Mouse (Mus musculus) forebrain, embryonic 11.5 days (tissue): ENCODE results near the gene Hoxa3. TPM values are rescaled to one million over a fixed set of nuclear protein-coding genes. Genes with fewer than 3 reads are reported as not detected.
A peak's percentile ranks its signal among the peaks of the same experiment; 100 is the strongest.

Experiments
- ATAC-seq: fragments of 200-750 bp; cut with Nextera tagmentation; replicated peaks from 2 replicates; pipeline ENCODE4 v1.8.0; 2017; ENCODE audit warnings: moderate TSS enrichment; ENCODE audit not compliant: low FRiP score
- DNase-seq: peaks from one replicate; pipeline ENCODE4 v3.0.0-alpha.2; 2017; ENCODE audit warnings: low spot score
- H3K27ac ChIP-seq: fragments of 300-500 bp; sonication (generic); 2 replicates; pipeline ENCODE4 v1.5.1; 2014; ENCODE audit warnings: low read depth, low read length
- H3K27me3 ChIP-seq: fragments of 300-500 bp; sonication (generic); 2 replicates; pipeline ENCODE4 v1.6.1; 2014; ENCODE audit warnings: mild to moderate bottlenecking, low read length, mixed read lengths; ENCODE audit not compliant: control insufficient read depth, insufficient read depth
- H3K36me3 ChIP-seq: fragments of 300-500 bp; sonication (generic); 2 replicates; pipeline ENCODE4 v1.6.1; 2014; ENCODE audit warnings: mild to moderate bottlenecking, low read length, moderate library complexity, mixed read lengths; ENCODE audit not compliant: control insufficient read depth, insufficient read depth
- H3K4me1 ChIP-seq: fragments of 300-500 bp; sonication (generic); replicated peaks from 2 replicates; pipeline ENCODE4 v1.6.1; 2014; ENCODE audit warnings: low read length, mixed read lengths; ENCODE audit not compliant: control insufficient read depth, insufficient read depth
- H3K4me2 ChIP-seq: fragments of 300-500 bp; sonication (generic); 2 replicates; pipeline ENCODE4 v1.6.1; 2014; ENCODE audit warnings: low read depth, mild to moderate bottlenecking, low read length, moderate library complexity, mixed read lengths; ENCODE audit not compliant: severe bottlenecking
- H3K4me3 ChIP-seq: fragments of 300-500 bp; sonication (generic); 2 replicates; pipeline ENCODE4 v1.5.1; 2014; ENCODE audit warnings: low read depth, low read length
- H3K9ac ChIP-seq: fragments of 300-500 bp; sonication (generic); 2 replicates; pipeline ENCODE4 v1.6.1; 2014; ENCODE audit warnings: low read length
- H3K9me3 ChIP-seq: fragments of 300-500 bp; sonication (generic); 2 replicates; pipeline ENCODE4 v1.6.1; 2016; ENCODE audit warnings: low read length, mixed read lengths; ENCODE audit not compliant: control insufficient read depth
- WGBS: fragments of 180-500 bp; shearing (Covaris S2); extraction: QIAGEN DNeasy Blood & Tissue Kit; methylation state at CpG from one replicate; pipeline ENCODE4 v1.1.7; 2014; 5-methylcytosine and 5-hydroxymethylcytosine counted together
- polyA plus RNA-seq: library from polyadenylated mRNA; unstranded; fragments of >200 nt; fragmentation: Nextera tagmentation; extraction: Ambion mirVana; gene quantifications from 2 replicates; pipeline ENCODE4 v1.2.1, GENCODE M21; 2014

Hoxa3 gene
- polyA plus RNA-seq, 1 experiment from 2014 or later = not detected

GRCm38 (mm10) chr6:52180726-52181125 is 32.4 kb downstream of the Hoxa3 start:
- 4% methylated on average over 3 of the region's 3 CpGs for WGBS

DNA sequence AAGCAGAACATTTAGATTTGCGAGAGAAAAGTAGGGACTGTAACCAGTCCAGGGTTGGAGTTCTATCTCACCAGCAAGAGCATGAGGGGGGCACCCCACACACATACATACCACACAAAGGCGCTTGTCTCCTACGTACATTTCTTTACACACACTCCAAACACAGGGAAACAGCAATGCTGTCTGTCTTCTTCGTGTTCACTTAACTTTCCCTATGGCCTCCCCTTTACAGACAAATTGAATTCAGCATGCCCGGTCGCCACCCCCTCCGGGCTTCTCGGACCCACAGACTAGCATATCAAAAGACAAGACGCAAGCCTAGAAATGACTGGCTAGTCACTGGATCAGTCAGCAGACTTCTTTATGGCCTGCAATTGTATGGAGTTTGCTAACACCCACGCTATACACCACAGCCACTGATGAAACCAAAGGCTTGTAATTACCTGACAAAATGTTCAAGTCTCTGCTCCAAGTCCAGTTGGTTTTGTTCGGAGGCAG is 32.9 kb downstream of the Hoxa3 start:
- peak; percentile 44 for DNase-seq
- Histone ChIP-seq H3K4me1 (no peaks in the 10 kb centered on the region), H3K27ac (no peak overlapping the region), H3K9me3 (no peaks in the 10 kb centered on the region), H3K9ac (no peak overlapping the region), H3K4me3 (no peak overlapping the region), H3K27me3 (peaks cover 100% of the 10 kb centered on the region), H3K4me2 (no peak overlapping the region), H3K36me3 (no peaks in the 10 kb centered on the region)
- ATAC-seq = no peak
- 1% methylated on average over 11 of the region's 11 CpGs for WGBS

More at GRCm38 (mm10) chr6:52180726-52181125, 32.4 kb downstream of the Hoxa3 start:
- Histone ChIP-seq H3K36me3 (no peaks in the 10 kb centered on the region), H3K4me3 (no peak overlapping the region), H3K4me2 (no peak overlapping the region), H3K27ac (no peak overlapping the region), H3K27me3 (peaks cover 100% of the 10 kb centered on the region), H3K4me1 (no peaks in the 10 kb centered on the region), H3K9me3 (no peaks in the 10 kb centered on the region), H3K9ac (no peak overlapping the region)
- no peak for ATAC-seq
- DNase-seq = peak; percentile 44

DNA sequence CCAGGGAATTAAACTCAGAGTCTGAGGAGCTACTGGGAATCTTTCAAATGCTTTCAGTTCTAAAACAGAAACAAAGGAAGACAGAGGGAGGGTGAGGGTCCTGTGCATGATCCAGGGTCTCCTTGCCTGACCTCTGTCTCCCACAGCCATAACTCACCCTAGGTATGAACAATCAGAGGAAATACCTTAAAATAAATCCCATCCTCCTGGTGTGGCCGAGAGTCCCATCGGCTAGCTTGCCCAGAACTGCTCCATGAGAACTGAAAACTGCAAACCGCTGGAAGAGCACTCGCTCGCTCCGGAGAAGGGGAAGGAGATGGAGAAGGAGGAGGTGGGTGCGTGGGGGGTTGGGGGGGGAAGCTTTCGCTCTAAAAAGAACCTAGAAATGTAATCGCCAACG is 33.4 kb downstream of the Hoxa3 start:
- H3K4me2 ChIP-seq = no peak overlapping the region
- DNase-seq = peak; percentile 48
- H3K9ac ChIP-seq = no peak overlapping the region
- H3K9me3 ChIP-seq = no peaks in the 10 kb centered on the region
- ATAC-seq = no peak
- H3K36me3 ChIP-seq = no peaks in the 10 kb centered on the region
- H3K27ac ChIP-seq = no peak overlapping the region
- peaks cover 100% of the 10 kb centered on the region for H3K27me3 ChIP-seq
- H3K4me1 ChIP-seq = no peaks in the 10 kb centered on the region
- H3K4me3 ChIP-seq = no peak overlapping the region
- WGBS = 0% methylated on average over 10 of the region's 10 CpGs

GRCm38 (mm10) chr6:52178918-52179665 is 34.0 kb downstream of the Hoxa3 start:
- DNase-seq (peak; percentile 48), ATAC-seq (no peak)
- H3K9me3 ChIP-seq = no peaks in the 10 kb centered on the region
- H3K4me3 ChIP-seq = no peak overlapping the region
- WGBS = 1% methylated on average over 4 of the region's 4 CpGs
- H3K4me1 ChIP-seq = no peaks in the 10 kb centered on the region
- H3K27me3 ChIP-seq = peaks cover 98% of the 10 kb centered on the region
- H3K9ac ChIP-seq = no peak overlapping the region
- no peak overlapping the region for H3K4me2 ChIP-seq
- no peak overlapping the region for H3K27ac ChIP-seq
- H3K36me3 ChIP-seq = no peaks in the 10 kb centered on the region

- Histone ChIP-seq H3K36me3 (no peaks in the 10 kb centered on the region), H3K27ac (no peak overlapping the region), H3K9ac (no peak overlapping the region), H3K4me2 (no peak overlapping the region), H3K9me3 (no peaks in the 10 kb centered on the region), H3K27me3 (peaks cover 98% of the 10 kb centered on the region), H3K4me3 (no peak overlapping the region), H3K4me1 (no peaks in the 10 kb centered on the region)
- DNase-seq (peak; percentile 53), ATAC-seq (no peak)
- 1% methylated on average over 9 of the region's 9 CpGs for WGBS
Observed at GRCm38 (mm10) chr6:52177806-52178205, 35.3 kb downstream of the Hoxa3 start.

DNA sequence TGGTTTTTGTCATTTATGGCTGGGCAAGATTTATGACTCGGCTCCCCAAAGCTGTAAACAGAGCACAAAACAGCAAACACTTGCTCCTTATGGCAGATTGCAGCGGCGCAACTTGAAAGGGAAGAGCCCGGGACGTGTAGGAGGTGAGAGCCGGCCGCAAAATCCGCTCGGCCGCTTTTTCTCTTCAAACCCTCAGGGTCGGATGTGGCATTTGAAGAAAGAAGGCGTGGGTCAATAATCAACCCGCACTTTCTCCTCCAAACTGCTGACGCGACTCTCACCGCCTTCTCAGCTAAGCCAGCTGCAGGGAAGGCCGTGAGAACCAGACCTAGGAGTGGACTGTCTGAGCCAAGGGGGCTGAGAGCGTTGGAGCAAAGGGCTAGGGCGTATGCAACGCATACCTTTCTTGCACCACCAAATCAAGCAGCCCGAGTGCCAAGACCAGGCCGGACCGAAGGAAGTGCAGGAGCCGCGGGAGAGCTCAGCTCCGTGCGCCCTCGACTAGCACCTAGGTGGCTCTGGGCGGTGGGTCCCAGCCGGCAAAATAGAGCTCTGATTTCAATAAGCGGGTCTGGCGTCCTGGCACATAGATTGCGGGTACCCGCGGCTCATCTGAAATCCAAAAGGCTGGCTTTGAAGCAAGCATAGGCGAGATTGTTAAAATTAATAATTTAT is 35.9 kb downstream of the Hoxa3 start, which contains the start of gene 5730596B20Rik:
5730596B20Rik (plus strand) TSS at position 438 of the 675 bp plus-strand sequence.
- ATAC-seq (no peak), DNase-seq (peak; percentile 62)
- Histone ChIP-seq H3K4me2 (no peak within 1 kb of the TSS), H3K27ac (no peak within 1 kb of the TSS), H3K36me3 (no peaks in the 10 kb centered on the region), H3K9ac (no peak within 1 kb of the TSS), H3K9me3 (no peaks in the 10 kb centered on the region), H3K4me3 (no peak within 1 kb of the TSS), H3K4me1 (0 out of 2 replicates have a peak, but pooled peaks cover 3% of the 10 kb centered on the region), H3K27me3 (peaks cover 98% of the 10 kb centered on the region)
- WGBS = under 1% methylated on average over 36 of the region's 36 CpGs

DNA sequence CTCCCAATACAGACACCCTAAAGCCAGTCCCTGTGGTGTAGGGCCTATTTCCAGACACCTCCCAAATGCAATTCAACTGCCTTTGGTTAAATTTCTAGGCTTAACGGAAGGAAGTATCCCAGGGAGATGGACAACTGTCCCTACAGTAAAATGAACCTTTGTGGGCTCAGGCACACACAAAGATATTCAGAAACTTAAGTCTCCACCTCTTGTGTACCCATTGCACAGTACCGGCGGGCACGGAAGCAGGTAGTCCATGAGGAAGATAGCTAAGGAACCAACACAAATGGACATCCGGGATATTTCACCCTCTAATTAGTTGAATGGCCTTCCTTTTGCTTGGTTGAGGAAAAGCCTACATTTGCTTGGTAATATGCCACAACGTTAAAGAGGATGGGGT is 36.7 kb downstream of the Hoxa3 start:
- no peak overlapping the region for H3K27ac ChIP-seq

DNA sequence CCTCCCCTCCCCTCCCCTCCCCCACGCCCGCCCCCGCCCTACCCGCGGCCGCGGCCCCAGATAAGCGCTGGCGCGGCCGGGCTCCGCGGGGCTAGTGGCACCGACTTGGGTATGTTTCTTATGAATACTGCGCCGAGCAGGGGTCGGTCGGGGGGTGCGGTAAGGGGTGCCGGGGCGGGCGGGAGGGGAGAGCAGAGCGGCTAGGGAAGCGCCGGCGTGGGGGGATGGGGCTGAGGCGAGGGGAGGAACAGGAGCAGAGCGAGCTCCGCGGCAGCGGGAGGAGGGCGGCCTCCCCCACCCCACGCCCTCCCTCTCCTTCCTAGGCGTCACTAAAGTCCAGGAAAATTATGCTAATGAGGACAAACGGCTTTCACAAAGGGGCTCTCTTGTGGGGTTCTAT is 37.3 kb downstream of the Hoxa3 start:
- DNase-seq = peak; percentile 60
- Histone ChIP-seq H3K9ac (no peak overlapping the region), H3K4me3 (no peak overlapping the region), H3K27ac (no peak overlapping the region), H3K4me1 (0 out of 2 replicates have a peak, but pooled peaks cover 3% of the 10 kb centered on the region), H3K27me3 (peaks cover 98% of the 10 kb centered on the region), H3K36me3 (no peaks in the 10 kb centered on the region), H3K9me3 (no peaks in the 10 kb centered on the region), H3K4me2 (no peak overlapping the region)
- no peak for ATAC-seq
- WGBS = 0% methylated on average over 14 of the region's 35 CpGs

More for the DNA sequence above, 36.7 kb downstream of the Hoxa3 start:
- H3K4me3 ChIP-seq = no peak overlapping the region
- WGBS = 2% methylated on average over 6 of the region's 6 CpGs
- DNase-seq (no peak), ATAC-seq (no peak)
- H3K4me2 ChIP-seq = no peak overlapping the region
- H3K9me3 ChIP-seq = no peaks in the 10 kb centered on the region
- H3K9ac ChIP-seq = no peak overlapping the region
- no peaks in the 10 kb centered on the region for H3K36me3 ChIP-seq
- 0 out of 2 replicates have a peak, but pooled peaks cover 3% of the 10 kb centered on the region for H3K4me1 ChIP-seq
- peaks cover 98% of the 10 kb centered on the region for H3K27me3 ChIP-seq
